Mouse (Mus musculus): Measurements from ENCODE around the gene Sdk2. TPM values are rescaled to one million over a fixed set of nuclear protein-coding genes. Genes with fewer than 3 reads are reported as not detected.

Sdk2 gene
- total RNA-seq, 2 experiments from 2014 or later = 25.5 to 26.9 TPM

GRCm38 (mm10) chr11:113748797-113749521 lies 317.9 kb downstream of the Sdk2 start:
- peak; percentile 37 to 39 for DNase-seq (ENCODE audit: low spot score in 2 of 2)

GRCm38 (mm10) chr11:113747725-113748380 lies 319.0 kb downstream of the Sdk2 start:
- DNase-seq (ENCODE audit: low spot score in 2 of 2) = no peak

- DNase-seq (ENCODE audit: low spot score in 2 of 2) = peak in 1 of 2 experiments; percentile 21
Measured at GRCm38 (mm10) chr11:113747056-113747455, 319.8 kb downstream of the Sdk2 start.

GRCm38 (mm10) chr11:113745961-113746360 lies 320.9 kb downstream of the Sdk2 start:
- DNase-seq (ENCODE audit: low spot score in 2 of 2) = no peak

- DNase-seq (ENCODE audit: low spot score in 2 of 2) = no peak
Measured at GRCm38 (mm10) chr11:113742998-113743397, 323.8 kb downstream of the Sdk2 start.

- DNase-seq (ENCODE audit: low spot score in 2 of 2) = no peak
Measured at GRCm38 (mm10) chr11:113740100-113740499, 326.7 kb downstream of the Sdk2 start.

- no peak for DNase-seq (ENCODE audit: low spot score in 2 of 2)
Measured at GRCm38 (mm10) chr11:113739213-113739612, 327.6 kb downstream of the Sdk2 start.

- no peak for DNase-seq (ENCODE audit: low spot score in 2 of 2)
Measured at GRCm38 (mm10) chr11:113737912-113738311, 328.9 kb downstream of the Sdk2 start.

GRCm38 (mm10) chr11:113737553-113737854 lies 329.3 kb downstream of the Sdk2 start:
- DNase-seq (ENCODE audit: low spot score in 2 of 2) = no peak

- no peak for DNase-seq (ENCODE audit: low spot score in 2 of 2)
Measured at GRCm38 (mm10) chr11:113736848-113737552, 329.8 kb downstream of the Sdk2 start.

GRCm38 (mm10) chr11:113735151-113735550 lies 331.7 kb downstream of the Sdk2 start:
- no peak for DNase-seq (ENCODE audit: low spot score in 2 of 2)

- DNase-seq (ENCODE audit: low spot score in 2 of 2) = no peak
Measured at GRCm38 (mm10) chr11:113733631-113734364, 333.0 kb downstream of the Sdk2 start.

- no peak for DNase-seq (ENCODE audit: low spot score in 2 of 2)
Measured at GRCm38 (mm10) chr11:113731945-113732612, 334.8 kb downstream of the Sdk2 start.

GRCm38 (mm10) chr11:113730879-113731278 lies 336.0 kb downstream of the Sdk2 start:
- DNase-seq (ENCODE audit: low spot score in 2 of 2) = no peak

GRCm38 (mm10) chr11:113729917-113730316 lies 336.9 kb downstream of the Sdk2 start:
- no peak for DNase-seq (ENCODE audit: low spot score in 2 of 2)

- no peak for DNase-seq (ENCODE audit: low spot score in 2 of 2)
Measured at GRCm38 (mm10) chr11:113729239-113729638, 337.6 kb downstream of the Sdk2 start.

GRCm38 (mm10) chr11:113727992-113728391 lies 338.9 kb downstream of the Sdk2 start:
- no peak for DNase-seq (ENCODE audit: low spot score in 2 of 2)

- DNase-seq (ENCODE audit: low spot score in 2 of 2) = no peak
Measured at GRCm38 (mm10) chr11:113726994-113727888, 339.6 kb downstream of the Sdk2 start.

Measured in layer of hippocampus, postnatal 10 days (tissue).